Mouse (Mus musculus) small intestine, adult 2 months (tissue): Measurements from ENCODE around the gene Fgfr1op2.

ENCODE experiments used
- CTCF ChIP-seq: fragments of 200-500 bp; IDR thresholded peaks from 2 replicates; pipeline ENCODE4 v1.5.1; 2012; ENCODE audit warnings: low read depth, mild to moderate bottlenecking, control low read depth, inconsistent platforms, low read length, moderate library complexity, mixed read lengths; ENCODE audit not compliant: insufficient replicate concordance, insufficient read length; ENCODE audit errors: extremely low read depth
- POLR2A ChIP-seq: fragments of 200-500 bp; IDR thresholded peaks from 2 replicates; pipeline ENCODE4 v1.6.1; 2012; ENCODE audit warnings: low read depth, mild to moderate bottlenecking, control low read depth, inconsistent platforms, low read length, moderate library complexity

DNA sequence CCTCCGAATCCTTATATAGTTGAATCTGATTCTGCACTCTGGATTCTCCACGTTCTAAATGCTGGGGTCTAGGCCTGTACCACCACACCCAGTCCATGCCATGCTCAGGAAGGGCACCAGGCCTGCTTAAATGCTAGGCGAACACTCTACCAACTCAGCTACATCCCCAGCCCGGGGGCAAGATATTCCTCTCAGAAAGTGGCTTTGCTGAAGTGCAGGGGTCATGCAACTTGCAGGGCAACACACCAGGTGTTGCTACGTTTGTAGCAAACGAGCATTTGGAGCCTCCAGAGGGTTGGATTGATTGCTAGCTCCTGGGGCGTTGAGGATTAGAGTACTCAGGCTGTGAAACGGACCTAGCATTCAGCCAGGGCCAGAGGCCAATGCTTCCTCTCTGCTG, 56.1 kb downstream of the Fgfr1op2 start:
- TF ChIP-seq CTCF = no peak
- no peak for TF ChIP-seq POLR2A
